Mouse (Mus musculus) intestine, postnatal 0 days (tissue): ENCODE results near the gene Gpc6. TPM values are rescaled to one million over a fixed set of nuclear protein-coding genes. Genes with fewer than 3 reads are reported as not detected.
A peak's percentile ranks its signal among the peaks of the same experiment; 100 is the strongest.

Experiments used
- ATAC-seq: fragments of 200-750 bp; cut with Nextera tagmentation; 2 replicates; pipeline ENCODE4 v1.8.0; 2017; ENCODE audit warnings: mild to moderate bottlenecking, moderate TSS enrichment, moderate library complexity
- H3K27ac ChIP-seq: fragments of 300-500 bp; sonication (generic); 2 replicates; pipeline ENCODE4 v1.5.1; 2014; ENCODE audit warnings: mild to moderate bottlenecking, low read depth, low read length, moderate library complexity
- H3K27me3 ChIP-seq: fragments of 300-500 bp; sonication (generic); replicated peaks from 2 replicates; pipeline ENCODE4 v1.6.1; 2014; ENCODE audit warnings: low read length, mixed read lengths; ENCODE audit not compliant: control insufficient read depth, insufficient read depth
- H3K36me3 ChIP-seq: fragments of 300-500 bp; sonication (generic); 2 replicates; pipeline ENCODE4 v1.6.1; 2014; ENCODE audit warnings: mild to moderate bottlenecking, moderate library complexity; ENCODE audit not compliant: control insufficient read depth, insufficient read depth
- H3K4me1 ChIP-seq: fragments of 300-500 bp; sonication (generic); replicated peaks from 2 replicates; pipeline ENCODE4 v1.6.1; 2014; ENCODE audit warnings: antibody characterized with exemption, low read length, mixed read lengths; ENCODE audit not compliant: control insufficient read depth, insufficient read depth
- H3K4me2 ChIP-seq: fragments of 300-500 bp; sonication (generic); replicated peaks from 2 replicates; pipeline ENCODE4 v1.6.1; 2014; ENCODE audit warnings: low read depth, mild to moderate bottlenecking, moderate library complexity
- H3K4me3 ChIP-seq: fragments of 300-500 bp; sonication (generic); 2 replicates; pipeline ENCODE4 v1.5.1; 2014; ENCODE audit warnings: low read depth, low read length
- H3K9ac ChIP-seq: fragments of 300-500 bp; sonication (generic); 2 replicates; pipeline ENCODE4 v1.6.1; 2014; ENCODE audit warnings: mild to moderate bottlenecking, low read depth, low read length
- H3K9me3 ChIP-seq: fragments of 300-500 bp; sonication (generic); 2 replicates; pipeline ENCODE4 v1.6.1; 2016; ENCODE audit warnings: mixed run types; ENCODE audit not compliant: control insufficient read depth
- CTCF ChIP-seq: sonication (generic); IDR thresholded peaks from 2 replicates; pipeline ENCODE4 v1.5.1; 2016; ENCODE audit warnings: low read depth, mild to moderate bottlenecking, control low read depth, antibody characterized with exemption, moderate library complexity
- WGBS: fragments of 180-500 bp; shearing (Covaris S2); extraction: QIAGEN DNeasy Blood & Tissue Kit; methylation state at CpG from one replicate; pipeline ENCODE4 v1.1.7; 2014; 5-methylcytosine and 5-hydroxymethylcytosine counted together
- polyA plus RNA-seq: library from polyadenylated mRNA; unstranded; fragments of >200 nt; fragmentation: Nextera tagmentation; extraction: Ambion mirVana; gene quantifications from 2 replicates; pipeline ENCODE4 v1.2.1, GENCODE M21; 2015

The Gpc6 gene
- polyA plus RNA-seq, 1 experiment from 2014 or later = 6.6 TPM

DNA sequence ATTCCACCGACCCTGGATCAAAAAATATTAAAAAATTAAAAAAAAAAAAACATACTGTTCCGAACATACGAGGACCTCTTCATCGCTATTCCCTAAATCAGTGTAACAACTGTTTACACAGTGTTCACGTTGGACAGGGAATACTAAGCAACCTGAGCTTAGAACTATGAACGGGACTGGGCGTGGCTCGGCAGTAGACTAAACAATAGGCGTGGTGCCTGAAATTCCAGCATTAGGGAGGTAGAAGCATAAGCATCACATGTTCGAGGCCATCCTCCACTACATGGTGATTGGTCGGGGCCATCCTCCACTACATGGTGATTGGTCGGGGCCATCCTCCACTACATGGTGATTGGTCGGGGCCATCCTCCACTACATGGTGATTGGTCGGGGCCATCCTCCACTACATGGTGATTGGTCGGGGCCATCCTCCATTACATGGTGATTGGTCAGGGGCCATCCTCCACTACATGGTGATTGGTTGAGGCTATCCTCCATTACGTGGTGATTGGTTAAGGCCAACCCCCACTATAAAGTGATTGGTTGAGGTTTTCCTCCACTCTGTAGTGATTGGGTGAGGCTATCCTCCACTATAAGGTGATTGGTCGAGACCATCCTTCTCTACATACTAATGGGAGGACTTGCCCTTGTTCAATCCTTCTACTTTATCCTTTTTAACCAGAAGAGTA lies 1007.2 kb downstream of the Gpc6 start:
- no peak for TF ChIP-seq CTCF
- H3K27me3 ChIP-seq = no peaks in the 10 kb centered on the region
- no peaks in the 10 kb centered on the region for H3K4me1 ChIP-seq
- no peak overlapping the region for H3K9ac ChIP-seq
- no peak overlapping the region for H3K4me2 ChIP-seq
- H3K4me3 ChIP-seq = no peak overlapping the region
- no peak for ATAC-seq
- no peaks in the 10 kb centered on the region for H3K36me3 ChIP-seq
- H3K27ac ChIP-seq = no peak overlapping the region
- H3K9me3 ChIP-seq = no peaks in the 10 kb centered on the region
- WGBS = 90% methylated on average over 16 of the region's 17 CpGs

DNA sequence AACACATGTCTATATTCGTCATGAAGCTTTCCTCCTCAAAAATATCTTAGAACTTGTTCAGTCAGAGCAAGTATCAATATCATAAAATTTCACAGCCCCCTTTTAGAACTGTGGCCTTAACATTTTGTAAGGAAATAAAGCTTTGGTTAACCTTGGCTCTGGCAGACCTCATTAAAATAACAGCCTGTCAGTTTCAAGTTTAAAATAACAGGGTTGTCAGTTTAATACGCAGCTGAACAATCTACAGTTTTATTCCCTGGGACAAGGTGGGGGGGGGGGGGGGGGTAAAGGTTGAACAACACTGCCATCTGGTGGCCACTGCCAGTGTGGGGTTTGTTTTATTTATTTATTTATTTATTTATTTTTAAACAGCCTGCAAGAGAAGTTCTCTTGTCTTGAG lies 1013.4 kb downstream of the Gpc6 start:
- peak; percentile 59 for TF ChIP-seq CTCF
- no peaks in the 10 kb centered on the region for H3K4me1 ChIP-seq
- no peak for ATAC-seq
- H3K4me2 ChIP-seq = no peak overlapping the region
- H3K27ac ChIP-seq = no peak overlapping the region
- H3K36me3 ChIP-seq = no peaks in the 10 kb centered on the region
- no peak overlapping the region for H3K9ac ChIP-seq
- 31% methylated on average over 2 of the region's 2 CpGs for WGBS
- H3K9me3 ChIP-seq = no peaks in the 10 kb centered on the region
- no peak overlapping the region for H3K4me3 ChIP-seq
- H3K27me3 ChIP-seq = no peaks in the 10 kb centered on the region

DNA sequence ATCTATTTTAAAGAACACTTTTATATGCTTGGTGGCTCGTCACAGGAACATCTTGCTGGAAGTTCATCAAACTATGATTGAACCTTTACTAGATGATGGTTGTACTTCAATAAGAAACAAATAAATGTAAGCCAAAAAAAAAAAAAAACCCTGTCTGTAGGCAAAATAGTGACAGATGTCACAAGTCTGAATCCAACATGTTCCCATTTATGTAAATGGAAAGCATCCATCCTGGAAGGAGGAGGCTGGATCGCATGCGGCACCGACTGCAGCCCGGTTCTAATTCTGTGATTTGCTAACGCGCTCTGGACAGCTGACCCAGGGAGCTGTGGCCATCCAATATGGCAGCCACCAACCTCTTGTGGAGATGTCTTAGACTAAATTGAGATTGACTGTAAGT lies 1014.4 kb downstream of the Gpc6 start:
- Histone ChIP-seq H3K36me3 (no peaks in the 10 kb centered on the region), H3K4me3 (no peak overlapping the region), H3K9ac (no peak overlapping the region), H3K4me1 (no peaks in the 10 kb centered on the region), H3K27me3 (no peaks in the 10 kb centered on the region), H3K27ac (no peak overlapping the region), H3K9me3 (no peaks in the 10 kb centered on the region), H3K4me2 (no peak overlapping the region)
- no peak for TF ChIP-seq CTCF
- no peak for ATAC-seq
- WGBS = 94% methylated on average over 7 of the region's 7 CpGs

DNA sequence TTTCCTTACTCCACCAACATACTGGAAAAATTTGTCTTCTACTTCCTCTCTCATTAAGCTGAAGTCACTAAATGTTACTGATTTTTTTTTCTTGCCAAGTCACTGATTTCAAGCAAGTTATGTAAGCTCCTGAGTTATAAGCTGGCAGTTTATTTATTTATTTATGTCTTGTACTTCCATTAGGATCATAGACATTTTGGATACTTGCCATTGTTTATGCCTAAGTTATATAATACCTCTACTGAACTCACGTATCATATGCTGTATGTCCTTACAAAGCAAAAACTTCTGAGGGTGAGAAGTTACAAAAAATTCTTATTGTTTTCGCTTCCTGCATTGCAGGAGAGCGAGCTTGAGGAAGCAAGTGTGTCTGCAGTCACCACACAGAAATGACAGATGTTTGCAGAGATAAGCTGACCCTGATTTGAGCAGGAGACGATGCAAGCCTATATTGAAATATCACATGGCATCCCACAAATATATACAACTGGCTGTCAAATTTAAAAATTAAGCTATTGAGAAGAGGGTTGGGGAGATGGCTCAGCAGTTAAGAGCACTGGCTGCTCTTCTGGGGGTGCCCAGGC lies 1020.9 kb downstream of the Gpc6 start:
- Histone ChIP-seq H3K36me3 (no peaks in the 10 kb centered on the region), H3K4me1 (no peaks in the 10 kb centered on the region), H3K27me3 (no peaks in the 10 kb centered on the region), H3K27ac (no peak overlapping the region), H3K9me3 (no peaks in the 10 kb centered on the region), H3K4me2 (no peak overlapping the region), H3K9ac (no peak overlapping the region), H3K4me3 (no peak overlapping the region)
- no peak for TF ChIP-seq CTCF
- no peak for ATAC-seq
- WGBS = 77% methylated on average over 4 of the region's 4 CpGs

DNA sequence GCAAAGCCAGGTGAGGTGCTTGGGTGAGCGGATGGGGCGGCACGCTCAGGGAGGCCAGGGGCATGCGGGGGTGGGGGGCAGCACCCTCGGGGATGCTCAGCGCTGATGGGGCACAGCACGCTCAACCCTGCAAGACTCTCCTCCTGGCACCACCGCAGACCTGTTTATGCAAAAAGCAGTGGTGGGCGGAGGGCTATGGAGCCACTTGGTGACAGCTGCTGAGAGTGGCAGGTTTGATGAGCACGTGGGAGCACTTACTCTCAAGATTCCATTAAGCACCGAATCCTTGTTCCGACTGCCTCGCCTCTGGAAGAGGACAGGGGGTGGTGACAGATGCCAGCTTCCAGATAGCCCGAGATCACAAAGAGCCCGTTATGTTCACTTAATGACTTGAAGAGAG lies 1026.2 kb downstream of the Gpc6 start:
- Histone ChIP-seq H3K9ac (no peak overlapping the region), H3K27me3 (no peaks in the 10 kb centered on the region), H3K9me3 (no peaks in the 10 kb centered on the region), H3K36me3 (no peaks in the 10 kb centered on the region), H3K27ac (no peak overlapping the region), H3K4me3 (no peak overlapping the region), H3K4me1 (no peaks in the 10 kb centered on the region), H3K4me2 (no peak overlapping the region)
- no peak for ATAC-seq
- WGBS = 71% methylated on average over 15 of the region's 15 CpGs
- TF ChIP-seq CTCF = no peak

DNA sequence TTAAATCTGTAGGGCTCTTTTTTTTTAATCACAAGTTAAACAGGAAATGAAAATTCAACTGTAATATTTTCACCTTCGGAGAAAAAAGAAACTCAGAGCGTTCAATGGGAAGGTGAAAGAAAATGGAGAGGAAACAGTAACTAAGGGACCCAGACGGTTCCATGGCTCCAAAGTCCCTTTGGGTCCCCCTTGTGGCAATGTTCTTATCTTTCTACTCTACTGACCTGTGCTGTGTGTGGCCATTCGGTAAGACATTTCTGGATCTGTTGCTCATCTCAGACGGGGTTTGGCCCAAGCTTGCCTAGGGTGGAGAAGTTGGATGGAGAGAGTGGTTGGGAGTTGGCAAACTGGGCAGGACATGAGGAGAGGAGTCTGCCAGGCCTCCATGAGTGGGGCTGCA lies 1026.6 kb downstream of the Gpc6 start:
- no peak for ATAC-seq

More for the DNA sequence above, 1026.6 kb downstream of the Gpc6 start:
- Histone ChIP-seq H3K4me3 (no peak overlapping the region), H3K36me3 (no peaks in the 10 kb centered on the region), H3K4me2 (no peak overlapping the region), H3K27me3 (no peaks in the 10 kb centered on the region), H3K4me1 (no peaks in the 10 kb centered on the region), H3K27ac (no peak overlapping the region), H3K9ac (no peak overlapping the region), H3K9me3 (no peaks in the 10 kb centered on the region)
- peak; percentile 57 for TF ChIP-seq CTCF
- 52% methylated on average over 5 of the region's 5 CpGs for WGBS
